Mouse (Mus musculus) embryonic facial prominence, embryonic 12.5 days (tissue): ENCODE measurements around the gene Gjc1. TPM values are rescaled to one million over a fixed set of nuclear protein-coding genes. Genes with fewer than 3 reads are reported as not detected.
A peak's percentile ranks its signal among the peaks of the same experiment; 100 is the strongest.

Source experiments
- ATAC-seq: fragments of 200-750 bp; cut with Nextera tagmentation; 2 replicates; pipeline ENCODE4 v1.8.0; 2017; ENCODE audit not compliant: insufficient number of reproducible peaks, insufficient read depth, low FRiP score, low TSS enrichment
- H3K27ac ChIP-seq: fragments of 300-500 bp; sonication (generic); 2 replicates; pipeline ENCODE4 v1.5.1; 2016; ENCODE audit warnings: mild to moderate bottlenecking
- H3K27me3 ChIP-seq: fragments of 300-500 bp; sonication (generic); 2 replicates; pipeline ENCODE4 v1.6.1; 2016; ENCODE audit warnings: mild to moderate bottlenecking, moderate library complexity
- H3K36me3 ChIP-seq: fragments of 300-500 bp; sonication (generic); 2 replicates; pipeline ENCODE4 v1.6.1; 2016; ENCODE audit warnings: mild to moderate bottlenecking
- H3K4me1 ChIP-seq: fragments of 300-500 bp; sonication (generic); 2 replicates; pipeline ENCODE4 v1.6.1; 2016
- H3K4me2 ChIP-seq: fragments of 300-500 bp; sonication (generic); replicated peaks from 2 replicates; pipeline ENCODE4 v1.6.1; 2016; ENCODE audit warnings: mild to moderate bottlenecking, moderate library complexity
- H3K4me3 ChIP-seq: fragments of 300-500 bp; sonication (generic); 2 replicates; pipeline ENCODE4 v1.5.1; 2016; ENCODE audit warnings: mild to moderate bottlenecking
- H3K9ac ChIP-seq: fragments of 300-500 bp; sonication (generic); 2 replicates; pipeline ENCODE4 v1.6.1; 2016; ENCODE audit warnings: mild to moderate bottlenecking, moderate library complexity
- H3K9me3 ChIP-seq: fragments of 300-500 bp; sonication (generic); 2 replicates; pipeline ENCODE4 v1.6.1; 2016; ENCODE audit warnings: mild to moderate bottlenecking, moderate library complexity
- WGBS: fragments of 180-500 bp; shearing (Covaris S2); methylation state at CpG from one replicate; pipeline ENCODE4 v1.1.7; 2016; 5-methylcytosine and 5-hydroxymethylcytosine counted together
- polyA plus RNA-seq: library from polyadenylated mRNA; unstranded; fragments of >200 nt; fragmentation: Nextera tagmentation; extraction: Ambion mirVana; gene quantifications from 2 replicates; pipeline ENCODE4 v1.2.1, GENCODE M21; 2016

Gene Gjc1
- polyA plus RNA-seq = 103 and 105 TPM in 2 replicates

DNA sequence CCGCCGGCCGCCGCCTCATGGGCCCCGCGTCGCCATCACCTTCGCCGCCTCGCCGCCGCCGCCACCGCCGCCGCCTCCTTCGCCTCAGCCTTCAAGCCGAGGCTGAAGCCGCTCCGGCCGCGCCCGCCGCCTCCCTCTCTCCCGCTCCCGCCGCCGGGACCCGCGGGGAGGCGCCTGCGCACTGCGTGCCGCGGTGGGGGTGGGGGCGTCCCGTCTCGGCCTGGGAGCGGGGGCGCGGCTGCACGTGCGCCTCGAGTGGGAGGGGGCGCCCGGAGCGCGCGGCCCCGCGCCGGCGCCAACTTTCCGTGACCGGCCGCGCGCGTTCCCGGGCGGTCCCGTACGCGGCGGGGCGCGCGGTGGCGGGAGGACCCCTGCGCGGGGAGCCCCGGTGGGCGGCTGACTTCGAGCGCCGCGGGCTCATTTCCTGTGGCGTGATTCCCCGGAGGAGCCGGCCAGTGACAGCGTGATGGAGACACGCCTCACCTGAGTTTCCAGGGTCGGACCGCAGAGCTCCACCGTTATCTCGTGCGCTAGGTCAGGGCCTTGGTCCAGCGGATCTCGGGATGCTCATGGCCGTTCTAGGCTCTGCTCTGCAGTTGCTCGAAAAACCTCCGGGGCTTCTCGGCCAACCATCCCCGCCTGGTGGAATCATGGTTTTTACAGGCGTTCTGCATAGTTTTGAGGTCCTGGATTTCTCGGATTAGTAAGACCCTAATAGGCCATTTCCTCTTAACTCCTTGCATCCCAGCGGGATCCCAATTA, at the start of gene Gjc1:
Gene Gjc1, minus strand, starts transcription at position 680 of the 762 bp plus-strand sequence.
- Histone ChIP-seq H3K4me3 (peak within 1 kb of the TSS; percentile 88), H3K27ac (peak within 1 kb of the TSS; percentile 100), H3K9ac (peak within 1 kb of the TSS; percentile 99), H3K36me3 (no peaks in the 10 kb centered on the region), H3K4me1 (peaks cover 34% of the 10 kb centered on the region), H3K27me3 (no peaks in the 10 kb centered on the region), H3K9me3 (no peaks in the 10 kb centered on the region), H3K4me2 (peak within 1 kb of the TSS; percentile 76)
- WGBS = under 1% methylated on average over 87 of the region's 97 CpGs
- peak; percentile 70 for ATAC-seq

DNA sequence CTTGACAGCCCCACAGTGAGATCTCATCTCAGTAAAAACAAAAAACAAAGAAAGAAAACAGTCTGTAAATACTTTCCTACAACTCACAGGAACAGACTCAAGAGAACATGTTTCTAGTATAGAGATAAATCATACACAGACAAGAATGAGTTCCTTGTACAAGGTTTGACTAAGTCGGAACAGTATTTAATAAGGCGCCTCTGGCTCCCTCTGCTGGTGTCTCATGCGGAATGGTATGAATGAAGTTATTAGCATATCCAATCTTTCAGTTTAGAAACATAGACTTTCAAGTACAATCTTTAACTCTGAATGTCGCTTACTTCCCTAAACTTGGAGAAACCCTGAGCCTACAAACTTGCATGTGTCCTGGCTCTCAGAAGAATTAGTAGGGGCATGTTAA, 44.8 kb upstream of the Gjc1 start:
- 48% methylated on average over 4 of the region's 4 CpGs for WGBS
- Histone ChIP-seq H3K36me3 (peaks cover 92% of the 10 kb centered on the region), H3K9ac (no peak overlapping the region), H3K4me1 (no peaks in the 10 kb centered on the region), H3K9me3 (no peaks in the 10 kb centered on the region), H3K4me3 (no peak overlapping the region), H3K4me2 (no peak overlapping the region), H3K27ac (no peak overlapping the region), H3K27me3 (no peaks in the 10 kb centered on the region)
- no peak for ATAC-seq

DNA sequence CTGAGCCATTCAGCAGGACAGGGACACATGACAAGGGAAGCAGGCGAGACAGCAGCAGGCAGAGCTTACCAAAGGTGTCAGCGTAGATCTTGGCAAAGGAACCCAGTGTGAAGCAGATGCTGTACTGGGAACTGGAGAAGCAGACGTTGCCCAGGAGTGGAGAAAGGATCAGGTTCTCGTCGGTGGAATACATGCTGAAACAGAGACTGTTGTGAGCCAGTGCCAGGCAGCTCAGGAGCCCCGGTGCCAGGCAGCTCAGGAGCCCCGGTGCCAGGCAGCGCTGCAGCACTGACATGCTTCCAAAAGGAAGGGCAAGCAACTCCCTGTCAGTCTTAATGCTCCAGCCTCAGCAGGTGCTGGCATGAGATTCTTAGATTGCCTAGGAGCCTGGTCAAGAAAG, 40.4 kb upstream of the Gjc1 start:
- WGBS = 92% methylated on average over 8 of the region's 8 CpGs
- H3K27me3 ChIP-seq = no peaks in the 10 kb centered on the region
- no peak overlapping the region for H3K9ac ChIP-seq
- H3K4me2 ChIP-seq = no peak overlapping the region
- no peak overlapping the region for H3K4me3 ChIP-seq
- H3K4me1 ChIP-seq = peaks cover 13% of the 10 kb centered on the region
- ATAC-seq = no peak
- no peaks in the 10 kb centered on the region for H3K9me3 ChIP-seq
- H3K27ac ChIP-seq = no peak overlapping the region
- peaks cover 73% of the 10 kb centered on the region for H3K36me3 ChIP-seq

DNA sequence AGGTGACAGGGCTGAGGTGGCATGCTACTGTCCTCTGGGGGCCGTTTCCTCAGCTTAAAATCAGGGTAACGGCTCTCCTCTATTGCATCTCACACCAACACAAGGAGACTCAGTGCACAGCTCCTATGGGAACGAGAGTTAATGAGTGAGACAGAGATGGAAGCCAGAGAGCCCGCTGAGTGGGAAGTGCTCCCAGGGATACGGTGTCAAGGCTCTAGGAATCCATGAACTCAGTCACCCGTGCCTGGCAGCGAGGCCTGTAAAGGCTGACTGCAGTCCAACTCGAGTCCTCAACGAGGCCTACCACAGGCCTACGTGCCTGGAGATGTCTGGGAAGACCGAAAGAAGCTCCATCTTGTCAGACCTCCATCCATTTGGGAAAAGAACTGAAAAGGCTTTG, 39.5 kb upstream of the Gjc1 start:
- no peaks in the 10 kb centered on the region for H3K27me3 ChIP-seq
- H3K36me3 ChIP-seq = peaks cover 76% of the 10 kb centered on the region
- H3K9ac ChIP-seq = no peak overlapping the region
- ATAC-seq = no peak
- 90% methylated on average over 11 of the region's 11 CpGs for WGBS
- H3K4me1 ChIP-seq = peaks cover 13% of the 10 kb centered on the region
- H3K4me2 ChIP-seq = no peak overlapping the region
- no peaks in the 10 kb centered on the region for H3K9me3 ChIP-seq
- H3K27ac ChIP-seq = no peak overlapping the region
- H3K4me3 ChIP-seq = no peak overlapping the region

DNA sequence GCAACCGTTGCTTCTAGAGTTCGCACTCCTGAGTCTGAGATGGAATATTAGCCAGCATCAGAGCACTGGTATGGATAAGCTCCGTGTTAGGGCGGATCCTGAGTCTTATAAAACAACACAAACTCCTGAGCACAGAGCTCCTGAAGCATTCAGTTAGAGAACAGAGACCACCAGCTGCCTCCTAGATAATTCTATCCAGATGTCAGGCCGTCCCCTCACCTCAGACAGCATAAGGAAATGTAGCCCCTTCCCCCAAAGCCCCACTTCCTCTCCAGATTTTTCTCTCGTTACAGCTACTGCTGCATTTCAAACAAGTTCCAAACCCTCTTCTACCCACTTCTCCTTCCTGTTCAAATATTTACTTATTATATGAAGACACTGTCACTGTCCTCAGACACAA, 36.4 kb upstream of the Gjc1 start:
- H3K36me3 ChIP-seq = peaks cover 75% of the 10 kb centered on the region
- no peak overlapping the region for H3K4me3 ChIP-seq
- 25% methylated on average over 6 of the region's 6 CpGs for WGBS
- H3K9ac ChIP-seq = no peak overlapping the region
- H3K27ac ChIP-seq = peak overlapping the region; percentile 70; the same call in 1 of the 2 replicates
- ATAC-seq = no peak
- peaks cover 13% of the 10 kb centered on the region for H3K4me1 ChIP-seq
- H3K9me3 ChIP-seq = no peaks in the 10 kb centered on the region
- H3K4me2 ChIP-seq = no peak overlapping the region
- H3K27me3 ChIP-seq = no peaks in the 10 kb centered on the region

DNA sequence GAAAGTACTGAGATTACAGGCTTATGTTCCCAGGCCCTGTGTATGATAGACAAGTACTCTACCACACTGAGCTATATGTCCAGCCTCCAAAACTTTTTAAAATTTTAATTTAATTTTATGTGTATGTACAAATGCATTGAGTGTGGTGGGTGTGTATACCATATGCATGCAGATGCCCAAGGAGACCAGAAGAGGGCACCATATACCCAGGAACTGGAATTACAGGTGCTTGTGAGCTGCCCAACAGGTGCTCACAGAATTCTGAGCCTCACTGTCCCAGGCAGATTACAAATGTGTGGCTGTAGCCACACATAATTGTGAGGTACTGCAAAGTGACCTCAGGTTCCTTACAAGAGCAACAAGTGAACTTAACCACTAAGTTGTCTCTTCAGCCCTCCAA, 34.3 kb upstream of the Gjc1 start:
- H3K4me3 ChIP-seq = no peak overlapping the region
- H3K9ac ChIP-seq = no peak overlapping the region
- no peak overlapping the region for H3K27ac ChIP-seq
- H3K36me3 ChIP-seq = peaks cover 75% of the 10 kb centered on the region
- no peak overlapping the region for H3K4me2 ChIP-seq
- H3K9me3 ChIP-seq = no peaks in the 10 kb centered on the region
- H3K4me1 ChIP-seq = peaks cover 13% of the 10 kb centered on the region
- no peak for ATAC-seq
- no peaks in the 10 kb centered on the region for H3K27me3 ChIP-seq

DNA sequence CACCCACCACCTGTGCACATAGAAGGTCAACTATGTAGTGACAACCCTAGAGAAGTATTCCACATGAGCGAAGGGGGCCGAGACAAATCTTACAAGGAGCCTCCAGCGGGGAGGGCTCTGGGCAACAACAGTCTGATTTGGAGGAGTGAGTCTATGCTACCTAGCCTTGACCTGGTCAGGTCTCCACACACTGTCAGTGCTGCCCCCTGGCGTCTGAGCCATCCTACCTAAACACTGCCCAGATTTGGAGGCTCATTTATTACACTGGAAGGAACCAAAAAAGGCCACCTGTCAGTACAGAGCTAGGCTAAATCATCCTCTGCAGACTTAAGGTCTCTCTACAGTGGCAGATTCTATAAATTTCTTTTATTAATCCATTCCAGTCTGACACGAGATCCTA, 32.4 kb upstream of the Gjc1 start:
- no peak overlapping the region for H3K4me2 ChIP-seq
- H3K4me3 ChIP-seq = no peak overlapping the region
- H3K36me3 ChIP-seq = peaks cover 80% of the 10 kb centered on the region
- no peak for ATAC-seq
- H3K27ac ChIP-seq = no peak overlapping the region
- H3K4me1 ChIP-seq = peaks cover 13% of the 10 kb centered on the region
- H3K27me3 ChIP-seq = no peaks in the 10 kb centered on the region
- 69% methylated on average over 5 of the region's 5 CpGs for WGBS
- H3K9me3 ChIP-seq = no peaks in the 10 kb centered on the region
- no peak overlapping the region for H3K9ac ChIP-seq

DNA sequence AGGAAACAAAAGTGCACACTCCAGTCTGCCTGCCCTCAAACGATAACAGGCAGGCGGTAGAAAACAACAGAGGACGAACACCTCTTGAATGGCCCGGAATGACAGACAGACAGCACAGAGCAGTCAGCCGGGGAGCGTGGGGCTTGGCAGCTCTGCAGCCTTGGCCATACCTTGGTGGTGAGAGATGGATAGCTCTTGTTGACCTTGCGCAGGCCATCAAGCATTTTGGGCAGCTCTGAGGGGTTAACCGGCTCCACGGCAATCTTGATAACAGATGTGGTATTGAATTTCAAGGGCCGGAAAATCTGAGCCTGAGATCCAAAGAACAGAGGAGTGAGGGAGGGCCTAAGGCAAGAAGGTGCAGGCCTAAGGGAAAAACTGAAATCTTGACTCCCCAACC, 26.4 kb upstream of the Gjc1 start:
- Histone ChIP-seq H3K4me1 (no peaks in the 10 kb centered on the region), H3K4me2 (no peak overlapping the region), H3K9ac (no peak overlapping the region), H3K36me3 (peaks cover 99% of the 10 kb centered on the region), H3K9me3 (no peaks in the 10 kb centered on the region), H3K4me3 (no peak overlapping the region), H3K27ac (no peak overlapping the region), H3K27me3 (no peaks in the 10 kb centered on the region)
- WGBS = 70% methylated on average over 10 of the region's 10 CpGs
- ATAC-seq = no peak

DNA sequence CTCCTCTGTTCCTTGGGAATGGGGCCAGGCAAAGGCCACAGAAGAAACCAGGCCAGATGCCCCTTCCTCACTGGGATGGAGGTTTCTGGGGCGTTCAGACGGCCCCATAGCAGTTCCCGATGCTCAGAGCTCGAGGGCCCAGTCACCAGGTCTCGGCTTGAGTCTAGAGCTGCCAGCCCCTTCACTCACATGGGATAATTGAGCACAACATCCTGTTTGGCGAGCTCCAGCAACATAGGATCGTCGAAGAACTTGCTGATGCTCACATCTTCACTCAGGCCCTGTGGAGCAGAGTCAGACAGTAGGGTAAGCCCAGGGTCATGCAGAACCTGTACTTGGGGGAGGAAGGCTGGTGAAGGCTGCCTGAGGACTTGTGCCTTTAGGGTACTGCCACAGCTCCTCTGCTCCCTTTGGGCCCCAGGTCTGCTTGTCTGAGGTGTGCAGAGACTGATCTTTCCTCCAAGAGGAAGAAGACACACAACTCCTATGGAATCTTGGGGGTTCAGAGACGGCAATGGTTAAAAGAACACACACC, 19.2 kb upstream of the Gjc1 start:
- Histone ChIP-seq H3K4me3 (no peak overlapping the region), H3K4me1 (no peaks in the 10 kb centered on the region), H3K9me3 (no peaks in the 10 kb centered on the region), H3K27ac (no peak overlapping the region), H3K36me3 (peaks cover 74% of the 10 kb centered on the region), H3K27me3 (no peaks in the 10 kb centered on the region), H3K4me2 (no peak overlapping the region), H3K9ac (no peak overlapping the region)
- 85% methylated on average over 9 of the region's 9 CpGs for WGBS
- no peak for ATAC-seq

DNA sequence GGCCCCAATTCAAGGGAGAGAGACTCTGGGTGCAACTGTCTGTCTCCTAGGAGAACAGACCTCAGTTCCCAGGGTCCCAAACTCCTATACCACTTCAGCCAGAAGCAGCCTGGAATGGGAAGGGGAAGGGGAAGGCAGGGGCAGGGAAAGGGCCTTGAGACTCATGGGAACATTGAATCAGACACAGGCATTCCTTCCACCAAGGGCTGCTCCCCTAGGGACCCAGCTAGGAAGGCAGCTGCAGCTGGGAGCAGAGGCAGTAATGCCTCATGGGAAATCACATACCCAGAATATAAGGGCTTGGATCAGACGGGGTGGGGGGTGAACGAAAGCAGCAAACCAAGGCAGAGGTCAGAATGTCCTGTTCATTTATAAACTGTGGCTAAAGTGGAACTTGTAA, 18.6 kb upstream of the Gjc1 start:
- Histone ChIP-seq H3K9ac (no peak overlapping the region), H3K27ac (no peak overlapping the region), H3K27me3 (no peaks in the 10 kb centered on the region), H3K36me3 (peaks cover 68% of the 10 kb centered on the region), H3K4me3 (no peak overlapping the region), H3K4me1 (no peaks in the 10 kb centered on the region; the same call in 1 of the 2 replicates), H3K9me3 (no peaks in the 10 kb centered on the region), H3K4me2 (no peak overlapping the region)
- no peak for ATAC-seq
- 89% methylated on average over 2 of the region's 2 CpGs for WGBS

DNA sequence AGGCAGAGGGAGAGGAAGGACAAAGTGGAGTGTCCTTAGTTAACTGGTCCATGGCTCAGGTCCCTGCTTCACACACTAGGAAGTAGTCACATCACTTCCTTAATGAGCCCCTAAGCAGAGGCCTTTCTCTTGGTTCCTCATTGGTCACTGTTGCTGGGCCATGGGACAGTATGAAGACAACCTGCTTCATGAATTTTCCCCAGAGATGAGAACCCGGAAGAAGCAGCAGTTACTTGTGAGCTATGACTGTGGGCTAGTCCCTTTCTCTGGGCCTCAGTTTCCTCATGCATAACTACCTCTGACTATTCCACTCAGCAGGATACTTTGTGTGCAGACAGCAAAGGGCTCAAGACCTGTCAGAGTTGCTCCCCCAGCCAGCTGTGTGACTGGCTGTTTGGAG, 17.9 kb upstream of the Gjc1 start:
- 87% methylated on average over 1 of the region's 1 CpGs for WGBS
- H3K9ac ChIP-seq = no peak overlapping the region
- H3K4me1 ChIP-seq = peaks cover 4% of the 10 kb centered on the region; the same call in 1 of the 2 replicates
- no peak overlapping the region for H3K4me2 ChIP-seq
- no peak overlapping the region for H3K4me3 ChIP-seq
- no peak overlapping the region for H3K27ac ChIP-seq
- peaks cover 61% of the 10 kb centered on the region for H3K36me3 ChIP-seq
- no peaks in the 10 kb centered on the region for H3K9me3 ChIP-seq
- ATAC-seq = no peak
- no peaks in the 10 kb centered on the region for H3K27me3 ChIP-seq

DNA sequence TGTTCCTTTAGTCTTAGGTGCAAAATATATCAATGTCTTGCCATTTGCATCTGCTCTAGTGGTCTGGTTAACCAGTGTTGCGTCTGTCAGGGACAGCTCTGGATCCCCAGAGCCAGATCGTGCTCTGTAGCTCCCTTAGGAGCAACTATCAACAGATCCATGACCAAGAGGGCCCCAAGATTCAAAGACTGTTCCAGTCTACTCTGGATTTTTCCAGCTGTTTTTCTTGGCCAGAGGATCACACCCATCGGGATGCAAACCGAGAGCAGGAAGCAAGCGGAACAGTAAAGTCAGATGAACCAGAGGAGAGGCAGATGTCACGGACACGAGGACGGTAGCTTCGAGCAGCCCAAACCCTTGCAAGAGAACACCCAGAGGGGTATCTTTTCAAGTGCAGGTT, 16.6 kb upstream of the Gjc1 start:
- 87% methylated on average over 9 of the region's 9 CpGs for WGBS
- H3K4me2 ChIP-seq = no peak overlapping the region
- H3K27me3 ChIP-seq = no peaks in the 10 kb centered on the region
- no peak for ATAC-seq
- no peak overlapping the region for H3K9ac ChIP-seq
- no peaks in the 10 kb centered on the region for H3K9me3 ChIP-seq
- H3K36me3 ChIP-seq = peaks cover 48% of the 10 kb centered on the region
- peaks cover 4% of the 10 kb centered on the region; the same call in 1 of the 2 replicates for H3K4me1 ChIP-seq
- H3K4me3 ChIP-seq = no peak overlapping the region
- H3K27ac ChIP-seq = no peak overlapping the region
